Mouse (Mus musculus): ENCODE results near the gene Gm49378. TPM values are rescaled to one million over a fixed set of nuclear protein-coding genes. Genes with fewer than 3 reads are reported as not detected.
A peak's percentile ranks its signal among the peaks of the same experiment; 100 is the strongest.

Gm49378 gene
- polyA plus RNA-seq (2017; shearing (Covaris generic)), result under 1 TPM in 1 of 2 experiments, not detected in 1; 0.98 TPM

DNA sequence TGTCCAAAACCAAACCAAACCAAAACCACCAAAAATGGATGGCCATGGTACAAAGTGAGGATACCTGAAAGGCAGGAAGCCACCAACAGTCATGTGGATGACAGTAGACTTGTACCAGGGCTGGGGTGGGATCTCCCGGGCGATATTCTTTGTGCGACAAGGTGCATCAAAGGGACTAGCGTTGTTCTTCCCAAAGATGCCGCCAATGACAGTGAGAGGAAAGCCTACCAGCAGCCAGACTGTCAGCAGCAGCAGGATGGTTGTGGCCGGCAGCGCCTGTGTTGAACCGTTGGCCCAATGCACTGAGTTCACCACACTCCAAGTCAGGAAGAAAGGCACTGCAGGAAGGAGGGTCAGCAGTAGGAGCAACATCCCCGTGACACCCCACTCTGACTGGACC, at the start of gene Gm49378:
Gene Gm49378, minus strand, starts transcription at position 101 of the 400 bp plus-strand sequence.
- ATAC-seq, result no peak

DNA sequence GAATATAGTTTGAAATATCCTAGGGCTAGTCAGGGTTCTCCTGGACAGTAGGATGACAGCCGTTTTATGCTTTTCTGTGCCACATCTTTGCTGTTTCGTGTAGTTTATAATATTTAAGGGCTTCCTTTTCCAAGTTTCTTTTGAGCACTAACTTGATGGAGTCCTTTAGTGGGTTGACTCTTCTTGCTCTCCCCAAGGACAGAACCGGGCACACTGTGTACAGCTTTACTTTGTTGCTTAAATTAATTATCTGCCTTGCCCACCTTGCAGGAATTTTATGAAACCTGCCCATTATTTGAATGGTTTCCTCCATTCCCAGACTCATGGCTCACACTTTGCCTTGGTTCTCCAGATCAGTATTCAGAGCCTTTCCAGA, 44.4 kb upstream of the Gm49378 start:
- no peak for ATAC-seq

GRCm38 (mm10) chr14:55681160-55682117, 43.7 kb upstream of the Gm49378 start, which contains the start of gene Tinf2:
Gene Tinf2 (minus strand): TSS chr14:55681820.
- peak; percentile 95 for ATAC-seq

DNA sequence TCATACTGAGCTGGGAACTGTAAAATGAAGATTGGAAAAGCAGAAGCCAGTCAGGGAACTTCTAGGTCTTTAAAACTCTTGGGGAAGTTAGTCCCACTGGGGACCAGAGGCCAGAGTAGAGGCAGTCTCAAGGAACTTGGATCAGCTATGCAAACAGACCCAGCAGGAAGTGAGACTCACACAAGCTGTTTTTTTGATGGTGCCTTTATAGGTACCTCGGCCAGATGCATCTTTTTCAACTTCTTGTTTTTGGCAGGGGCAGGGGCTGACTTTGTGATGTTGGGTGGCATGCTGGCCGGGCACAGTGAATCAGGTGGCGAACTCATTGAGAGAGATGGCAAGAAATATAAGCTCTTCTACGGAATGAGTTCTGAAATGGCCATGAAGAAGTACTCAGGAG, 39.9 kb upstream of the Gm49378 start:
- no peak for ATAC-seq

DNA sequence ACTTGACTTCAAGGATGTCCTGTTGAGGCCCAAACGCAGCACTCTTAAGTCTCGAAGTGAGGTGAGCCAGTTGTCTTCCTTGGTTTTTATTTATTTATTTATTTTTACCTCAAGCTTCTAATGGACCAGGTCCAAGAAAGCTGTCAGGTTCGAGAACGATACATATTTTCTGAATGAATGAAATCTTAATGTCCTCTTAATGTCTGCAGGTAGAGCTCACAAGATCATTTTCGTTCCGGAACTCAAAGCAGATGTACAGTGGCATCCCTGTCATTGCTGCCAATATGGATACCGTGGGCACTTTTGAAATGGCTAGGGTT, 35.0 kb upstream of the Gm49378 start:
- ATAC-seq, result no peak

DNA sequence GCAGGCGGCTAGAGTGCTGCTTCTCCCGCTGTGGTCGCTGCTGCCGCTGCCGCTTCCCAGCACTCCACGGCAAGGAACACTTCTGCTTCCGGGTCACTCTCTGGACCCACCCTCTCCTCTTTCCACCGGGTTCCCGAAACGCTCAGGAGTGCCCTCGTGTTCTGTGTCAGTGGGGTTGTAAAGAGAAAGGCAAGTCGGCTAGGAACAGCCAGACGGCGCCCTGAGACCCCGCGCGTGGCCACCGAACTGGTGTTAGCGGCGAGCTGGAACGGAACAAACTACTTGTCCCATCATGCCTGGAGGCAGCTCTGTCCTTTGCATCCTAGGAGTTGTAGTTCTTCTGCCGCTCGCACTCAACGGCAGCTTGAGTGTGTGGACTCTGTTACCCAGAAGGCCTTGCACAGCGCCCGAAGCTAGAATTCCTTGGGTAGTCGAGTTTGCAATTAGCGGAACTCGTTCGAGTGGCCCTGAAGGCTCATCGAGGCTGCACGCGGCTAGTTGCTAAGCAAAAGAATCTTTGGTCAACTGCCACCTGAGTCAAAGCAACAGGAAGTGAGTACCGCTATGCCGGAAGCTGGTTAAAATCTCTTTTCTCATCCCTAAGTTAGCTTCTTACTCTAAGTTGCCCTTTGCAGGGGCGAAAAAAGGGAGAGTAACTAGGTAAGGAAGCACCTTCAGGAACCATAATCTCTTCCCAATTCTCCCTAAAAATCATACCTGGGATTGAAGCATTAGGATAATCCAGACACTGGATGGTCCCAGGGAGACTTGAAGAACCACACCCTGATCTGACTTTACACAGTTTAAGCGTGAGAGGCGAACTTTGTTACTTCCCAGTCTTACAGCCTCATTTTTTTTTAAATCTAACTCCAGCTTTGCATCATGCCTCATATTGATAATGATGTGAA, 34.4 kb upstream of the Gm49378 start, which contains the start of the genes Gmpr2 and Nedd8:
Gene Gmpr2, plus strand, starts transcription at position 109 of the 908 bp plus-strand sequence.
Gene Nedd8, minus strand, starts transcription at position 292 of the 908 bp plus-strand sequence.
- peak; percentile 98 for ATAC-seq

DNA sequence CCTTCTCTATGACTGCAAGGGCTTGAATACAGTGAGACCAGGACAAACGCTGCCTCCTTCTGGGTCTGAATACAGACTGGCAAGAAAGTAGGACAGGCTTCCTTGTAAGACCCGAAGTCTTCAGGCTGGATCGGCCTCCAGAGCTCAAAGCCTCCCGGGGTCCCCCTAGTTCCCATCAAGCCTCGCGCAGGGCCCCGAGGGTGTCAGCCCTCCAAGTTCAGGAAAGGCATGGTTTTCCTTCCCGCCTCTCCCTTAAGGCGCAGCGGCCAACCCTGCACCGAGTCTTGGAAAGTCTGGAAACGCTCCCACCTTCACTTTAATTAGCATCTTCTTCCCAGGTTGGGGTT, 33.8 kb upstream of the Gm49378 start:
- no peak for ATAC-seq

GRCm38 (mm10) chr14:55660636-55661035, 22.9 kb upstream of the Gm49378 start:
- no peak for ATAC-seq

GRCm38 (mm10) chr14:55659960-55660573, 22.4 kb upstream of the Gm49378 start, which contains the start of gene Mdp1:
Gene Mdp1 (minus strand): TSS chr14:55660508.
- ATAC-seq, result peak; percentile 95

DNA sequence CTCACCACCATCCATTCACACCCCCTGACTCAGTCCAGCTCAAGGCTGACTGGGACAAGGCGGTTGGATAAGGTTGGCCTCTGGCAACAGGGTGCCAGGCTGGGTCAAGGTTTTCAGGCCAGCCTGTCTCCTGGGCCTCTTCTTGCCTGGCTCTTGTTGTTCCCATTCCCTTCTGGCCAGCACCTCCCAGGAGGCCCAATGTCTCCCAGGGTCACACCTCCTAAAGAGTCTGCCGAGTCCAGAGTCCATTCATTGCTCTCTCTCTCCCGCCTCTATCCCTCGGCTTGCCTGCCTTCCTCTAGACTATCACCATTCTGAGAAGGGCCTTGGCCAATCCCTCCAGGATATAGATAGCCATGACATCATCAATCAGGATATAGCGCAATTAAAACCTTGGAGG, 20.3 kb upstream of the Gm49378 start:
- ATAC-seq, result no peak

DNA sequence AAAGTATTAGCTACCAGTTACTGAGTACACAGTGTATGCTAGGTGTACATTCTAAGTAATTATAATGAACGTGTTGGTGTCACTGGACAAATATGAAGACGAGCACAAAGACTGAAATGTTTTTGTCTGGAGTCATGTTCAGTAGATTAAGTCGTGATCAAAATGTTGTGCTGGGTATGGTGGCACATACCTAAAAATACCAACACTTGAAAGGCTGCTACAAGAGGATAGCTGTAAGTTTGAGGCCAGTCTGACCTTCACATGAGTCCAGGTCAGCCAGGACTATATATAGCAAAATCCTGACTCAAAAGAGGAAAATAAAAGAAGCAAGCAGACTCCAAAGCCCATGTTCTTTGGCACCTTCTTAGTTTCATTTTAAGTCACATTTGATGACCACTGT, 19.2 kb upstream of the Gm49378 start:
- no peak for ATAC-seq

GRCm38 (mm10) chr14:55651528-55651927, 13.8 kb upstream of the Gm49378 start:
- no peak for ATAC-seq

DNA sequence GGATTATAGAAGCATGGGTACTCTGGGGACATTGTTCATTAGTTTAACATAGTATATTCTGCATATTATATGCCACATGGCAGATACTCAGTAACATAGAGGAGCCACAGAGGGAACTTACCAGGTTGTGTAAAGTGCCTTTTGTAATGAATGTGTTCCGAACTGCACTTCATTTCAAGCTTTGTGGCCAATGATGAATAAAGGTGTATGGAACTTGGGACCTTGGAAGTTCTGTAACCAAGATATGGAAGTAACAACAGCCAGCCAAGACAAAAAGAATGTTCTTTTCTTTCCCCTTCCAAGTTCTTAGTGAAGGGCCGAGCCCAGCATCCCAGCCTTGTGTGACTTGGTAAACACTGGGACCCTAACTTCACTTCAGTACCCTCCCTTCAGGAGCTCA, 12.2 kb upstream of the Gm49378 start, which contains the start of gene Tssk4:
Gene Tssk4, plus strand, starts transcription at position 301 of the 400 bp plus-strand sequence.
- ATAC-seq, result no peak

DNA sequence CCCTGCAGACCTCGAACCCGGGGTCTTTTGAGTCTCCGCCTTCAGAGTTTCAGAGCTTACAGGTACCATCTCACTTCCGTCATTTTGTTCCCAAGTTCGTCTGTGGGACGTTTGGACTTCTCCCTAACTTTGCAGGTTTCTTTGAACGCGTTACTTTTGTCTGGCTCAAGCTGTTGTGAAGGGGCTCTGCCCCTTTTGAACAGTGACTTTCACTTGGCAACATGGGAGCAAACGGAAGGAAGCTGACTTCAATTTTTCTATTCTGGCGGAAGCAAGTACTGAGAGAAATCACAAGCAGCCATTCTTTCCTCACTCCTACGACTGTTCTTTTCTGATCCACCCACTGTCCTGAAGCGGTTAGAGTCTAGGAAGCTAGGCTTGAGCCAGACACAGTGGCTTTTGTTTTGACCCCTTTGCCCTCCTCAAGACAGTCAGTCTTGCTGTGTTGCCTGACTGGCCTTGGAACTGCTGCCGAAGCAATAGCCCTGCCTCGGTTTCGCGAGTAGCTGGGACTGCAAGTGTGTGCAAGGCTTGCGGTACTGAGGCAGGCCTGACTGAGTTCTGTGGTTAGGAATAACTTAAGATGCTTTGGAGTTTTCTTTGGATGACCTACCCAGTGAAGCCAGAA, 6.7 kb upstream of the Gm49378 start:
- ATAC-seq, result peak; percentile 40

- ATAC-seq, result peak; percentile 76
Observed at GRCm38 (mm10) chr14:55643060-55643907, 5.6 kb upstream of the Gm49378 start, which contains the start of gene Tm9sf1. Gene Tm9sf1 (minus strand): TSS chr14:55643806.

- no peak for ATAC-seq
Observed at GRCm38 (mm10) chr14:55642679-55643059, 5.0 kb upstream of the Gm49378 start.

DNA sequence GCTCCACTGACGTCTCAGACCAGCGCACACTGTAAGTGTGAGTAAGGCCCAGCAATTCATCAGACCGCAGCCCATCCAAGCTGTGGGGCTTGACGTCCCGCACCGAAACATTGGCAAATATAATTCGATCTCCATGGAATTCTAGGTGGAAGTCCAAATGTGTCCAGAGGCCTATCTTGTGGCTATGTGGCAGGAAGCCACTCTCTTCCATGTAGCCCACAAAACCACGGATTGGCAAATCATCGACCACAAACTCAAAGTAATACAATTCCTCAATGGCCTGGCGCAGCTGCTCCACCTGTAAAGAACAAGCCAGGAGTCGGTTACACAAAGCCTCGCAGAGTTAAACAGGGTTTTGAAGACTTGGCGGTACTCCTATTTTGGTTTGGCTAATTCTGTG, 3.6 kb upstream of the Gm49378 start:
- ATAC-seq, result no peak

DNA sequence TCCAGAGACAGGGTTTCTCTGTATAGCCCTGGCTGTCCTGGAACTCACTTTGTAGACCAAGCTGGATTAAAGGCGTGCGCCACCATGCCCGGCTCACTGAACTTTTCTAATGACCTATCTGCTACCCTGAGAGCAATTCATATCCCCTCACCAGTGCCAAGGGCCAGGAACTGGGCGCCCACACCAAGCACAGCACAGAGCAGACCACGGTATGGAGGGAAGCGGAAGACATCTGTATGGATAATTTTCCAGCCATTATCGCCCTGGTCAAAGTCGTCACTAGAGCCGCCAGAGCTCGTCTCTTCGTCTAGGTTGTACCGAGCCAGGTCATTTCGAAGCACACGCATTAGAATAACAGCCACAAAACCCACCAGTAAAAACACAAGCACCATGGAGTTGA, 3.1 kb upstream of the Gm49378 start:
- no peak for ATAC-seq

DNA sequence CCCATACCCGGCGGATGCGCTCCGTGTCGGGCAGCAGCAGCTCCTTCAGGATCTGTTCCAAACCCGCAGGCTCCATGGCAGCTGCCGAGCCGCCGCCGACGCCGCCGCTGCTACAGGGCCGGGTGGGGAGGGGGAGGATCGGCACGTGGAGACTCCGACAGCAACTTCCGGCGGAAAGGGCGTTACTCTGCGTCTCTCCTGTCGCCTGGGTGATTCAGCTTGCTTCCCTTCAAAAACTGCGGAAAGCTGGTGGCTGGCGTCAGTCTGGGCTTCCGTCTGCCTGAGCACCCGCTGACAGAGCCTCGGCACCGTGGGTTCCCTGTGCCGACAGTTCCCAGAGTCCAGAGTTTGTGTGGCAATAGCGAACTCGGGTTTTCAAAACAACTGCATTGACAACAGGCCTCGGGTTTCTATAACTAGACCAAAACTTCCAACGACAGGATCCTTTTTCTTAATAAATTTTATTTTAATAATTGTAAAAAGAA, 2.1 kb downstream of the Gm49378 start, which contains the start of gene Ipo4:
Gene Ipo4, minus strand, starts transcription at position 435 of the 485 bp plus-strand sequence.
- peak; percentile 99 for ATAC-seq

- ATAC-seq, result peak; percentile 6
Observed at GRCm38 (mm10) chr14:55634874-55635522, 2.7 kb downstream of the Gm49378 start.
